Mouse (Mus musculus): Measurements from ENCODE around the gene Sbf2.
A peak's percentile ranks its signal among the peaks of the same experiment; 100 is the strongest.
"Not testable (repeated sequence)": the region's sequence is repeated elsewhere in the genome, so short reads cannot be mapped to it uniquely, and the experiment has no call there.

Gene Sbf2

GRCm38 (mm10) chr7:110614133-110615063 lies at the start of gene Sbf2:
TSS of gene Sbf2 (minus strand) at chr7:110614922.
- DNase-seq = peak; percentile 85

DNA sequence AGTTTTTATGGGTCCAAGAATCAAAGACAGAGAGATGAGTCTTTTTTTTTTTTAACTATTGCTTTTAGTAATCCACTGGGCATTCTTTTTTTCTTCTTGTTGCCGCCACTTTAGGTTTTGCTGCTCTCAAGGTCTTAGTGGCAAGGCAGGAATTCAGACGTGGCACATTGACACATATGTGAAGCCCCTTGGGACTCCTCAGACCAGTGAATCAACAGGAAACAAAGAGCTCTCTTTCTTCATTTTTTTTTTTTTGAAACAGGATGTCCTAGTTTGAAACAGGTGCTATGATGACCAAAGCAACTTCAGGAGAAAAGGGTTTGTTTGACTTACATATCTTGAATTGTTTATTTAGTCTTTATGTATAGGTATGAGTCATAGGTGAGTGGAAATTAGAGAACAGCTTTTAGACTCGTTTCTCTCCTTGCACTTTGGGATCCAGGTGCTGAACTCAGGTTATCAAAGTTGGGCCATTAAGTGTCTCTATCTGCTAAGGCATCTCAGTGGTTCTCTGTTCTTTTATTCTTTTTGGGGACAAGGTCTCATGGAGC lies 43.7 kb upstream of the Sbf2 start:
- DNase-seq = no peak

DNA sequence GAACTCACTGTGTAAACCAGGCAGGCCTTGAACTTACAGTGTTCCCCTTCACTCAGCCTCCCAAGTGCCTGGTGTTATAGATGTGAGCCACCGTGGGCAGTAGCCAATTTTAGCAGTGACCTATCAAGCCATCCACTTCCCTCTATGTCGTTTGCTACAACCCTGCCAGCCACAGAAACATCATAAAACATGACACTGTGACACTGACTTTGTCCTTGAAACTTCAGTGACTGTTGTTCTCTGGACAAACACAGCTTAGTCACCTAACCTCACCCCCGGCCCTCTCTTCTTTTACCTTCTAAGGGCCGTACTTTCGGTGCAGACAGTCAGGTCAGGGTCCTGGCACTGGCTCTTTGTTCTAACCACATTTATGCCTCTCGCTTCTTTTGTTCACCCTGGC lies 41.2 kb upstream of the Sbf2 start:
- DNase-seq = no peak

DNA sequence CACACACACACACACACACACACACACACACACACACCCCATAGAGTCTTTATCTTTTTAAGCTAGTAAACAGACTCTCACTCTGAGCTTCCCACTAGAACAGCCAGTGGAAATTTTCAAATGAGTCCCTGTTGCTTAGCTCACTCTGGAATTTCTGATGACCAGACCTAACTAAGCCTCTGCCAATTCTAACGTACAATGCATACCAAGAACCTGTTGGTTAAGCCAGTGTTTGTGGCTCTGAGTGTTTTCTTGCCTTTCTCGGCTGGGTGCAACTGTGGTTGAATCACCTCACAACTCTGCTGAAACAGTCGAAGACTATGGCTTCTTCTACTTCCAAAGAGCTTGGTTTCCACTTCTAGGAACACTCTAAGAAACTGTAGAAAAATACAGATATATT lies 40.5 kb upstream of the Sbf2 start:
- DNase-seq = no peak

GRCm38 (mm10) chr7:110651091-110651490 lies 36.4 kb upstream of the Sbf2 start:
- DNase-seq = no peak

DNA sequence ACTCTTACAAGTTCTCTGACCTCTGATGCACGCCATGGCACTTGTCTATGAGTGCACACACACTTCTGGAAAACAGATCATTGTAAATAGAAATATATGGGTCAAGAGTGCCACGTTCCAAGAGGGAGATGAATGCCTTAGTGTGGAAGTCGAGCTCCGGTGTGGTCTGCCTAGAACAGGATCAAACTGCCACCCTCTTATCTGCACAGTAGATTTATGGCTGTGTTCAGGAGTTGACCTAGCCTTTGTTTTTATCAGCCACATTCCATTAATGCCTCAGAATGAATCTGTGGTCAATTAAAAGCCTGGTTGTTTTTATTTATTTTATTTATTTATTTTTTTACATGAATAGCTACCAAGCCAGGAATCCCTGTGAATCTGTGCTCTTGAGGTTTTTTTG lies 35.8 kb upstream of the Sbf2 start:
- no peak for DNase-seq

DNA sequence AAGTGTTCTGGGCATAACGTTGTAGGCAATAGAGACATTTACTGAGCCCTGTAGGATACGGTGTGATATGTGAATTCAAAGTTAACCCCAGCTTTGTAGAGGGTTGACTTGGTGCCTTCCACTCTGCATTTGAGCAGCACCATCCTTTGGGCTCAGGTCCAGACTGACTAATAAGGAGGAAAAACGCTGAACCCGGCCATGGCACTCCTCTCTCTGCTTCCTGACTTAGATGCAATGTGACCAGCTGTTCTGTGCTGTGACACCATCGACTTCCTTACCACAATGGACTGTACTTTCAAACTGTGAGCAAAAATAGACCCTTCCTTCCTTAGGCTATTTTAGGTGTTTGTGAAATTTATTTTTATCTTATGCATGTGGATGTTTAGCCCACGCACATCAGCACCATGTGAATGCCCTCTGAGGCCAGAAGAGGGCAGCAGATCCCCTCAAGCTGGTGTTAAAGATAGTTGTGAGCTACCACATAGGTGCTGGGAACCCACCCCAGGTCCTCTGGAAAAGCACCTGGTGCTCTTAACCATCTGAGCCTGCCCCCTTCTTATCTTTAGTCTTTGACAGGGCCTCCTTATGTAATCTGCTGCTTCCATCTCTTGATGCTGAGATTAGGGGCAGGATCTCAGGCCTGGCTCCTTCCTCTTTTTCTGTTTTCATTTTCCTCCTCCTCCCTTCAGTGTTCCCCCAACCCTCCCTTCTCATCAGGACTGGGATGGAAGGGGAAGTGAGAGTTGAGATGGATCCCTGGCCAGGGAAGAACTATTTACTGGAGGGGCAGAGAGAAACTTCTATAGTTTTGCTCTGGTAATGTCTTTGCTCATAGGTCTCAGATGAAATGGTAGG lies 34.6 kb upstream of the Sbf2 start:
- DNase-seq = no peak

DNA sequence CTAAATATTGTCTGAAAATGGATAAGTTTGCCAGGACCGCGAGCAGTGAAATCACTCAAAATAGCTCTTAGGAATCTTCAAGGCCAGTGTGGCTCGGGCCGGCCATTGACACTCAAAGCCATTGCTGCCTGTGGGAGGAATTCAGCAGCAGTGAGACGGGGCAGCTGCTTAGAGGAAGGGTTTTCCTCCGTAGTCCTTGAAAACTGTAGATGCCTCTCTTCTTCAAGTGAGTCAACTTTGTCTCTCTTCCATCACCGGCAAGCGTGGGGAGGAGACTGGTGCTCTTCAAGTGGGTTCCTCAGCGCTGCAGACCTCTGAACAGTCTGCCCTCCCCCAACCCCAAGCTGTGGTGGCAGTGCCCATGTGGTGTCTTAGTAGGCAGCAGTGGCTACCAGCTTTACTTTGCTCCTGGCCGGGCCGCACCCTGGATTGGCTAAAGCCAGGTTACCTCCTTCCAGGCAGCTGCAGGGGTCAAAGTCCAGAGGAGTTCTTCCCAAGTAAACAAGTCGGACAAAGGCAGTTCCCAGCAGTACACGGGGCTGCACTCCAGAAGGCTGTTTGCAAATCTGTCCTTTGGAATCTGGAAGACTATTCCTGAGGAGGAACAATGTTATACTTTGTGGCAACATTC lies 33.8 kb upstream of the Sbf2 start:
- no peak for DNase-seq

DNA sequence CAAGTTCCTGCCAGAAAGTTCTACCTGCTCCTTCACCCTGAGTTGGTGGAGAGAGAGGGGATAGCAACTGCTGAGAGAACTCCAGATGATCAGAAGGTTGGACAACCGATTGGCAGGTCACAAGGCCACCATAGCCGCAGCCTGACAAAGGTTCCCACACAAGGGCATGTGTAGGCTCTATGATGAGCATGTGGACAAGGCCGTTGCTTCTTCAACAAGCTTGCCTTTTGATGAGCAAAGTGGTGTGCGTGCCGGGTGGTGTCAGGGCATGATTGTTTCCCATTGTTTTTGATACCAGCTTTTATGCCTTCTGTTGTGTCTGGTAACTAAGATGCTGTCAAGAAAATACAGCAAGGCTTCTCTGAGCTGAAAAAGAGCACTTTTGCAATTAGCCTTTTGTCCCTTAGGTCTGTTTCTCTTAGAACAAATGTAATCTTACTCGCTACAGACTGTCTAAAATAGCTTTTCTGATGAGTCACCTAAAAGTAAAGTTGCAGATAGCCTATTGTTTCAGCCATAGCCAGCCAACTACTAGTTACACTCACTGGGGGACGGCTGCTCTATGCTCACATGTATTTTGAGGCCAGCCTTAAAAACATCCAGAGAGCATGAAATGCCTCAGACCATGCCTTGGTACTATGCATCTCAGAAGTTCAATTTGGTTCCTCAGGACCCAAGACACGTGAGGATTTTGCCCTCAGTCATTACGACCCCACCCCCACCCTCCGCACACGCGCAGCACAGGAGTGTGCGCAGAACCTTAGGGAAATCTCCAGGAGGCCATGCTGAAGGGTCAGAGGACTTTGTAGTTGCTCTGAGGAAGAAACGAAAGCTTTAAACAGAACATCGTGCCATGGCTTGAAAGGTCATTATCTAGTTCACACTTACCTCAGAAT lies 33.1 kb upstream of the Sbf2 start:
- DNase-seq = no peak

GRCm38 (mm10) chr7:110646611-110647407 lies 32.1 kb upstream of the Sbf2 start:
- no peak for DNase-seq

DNA sequence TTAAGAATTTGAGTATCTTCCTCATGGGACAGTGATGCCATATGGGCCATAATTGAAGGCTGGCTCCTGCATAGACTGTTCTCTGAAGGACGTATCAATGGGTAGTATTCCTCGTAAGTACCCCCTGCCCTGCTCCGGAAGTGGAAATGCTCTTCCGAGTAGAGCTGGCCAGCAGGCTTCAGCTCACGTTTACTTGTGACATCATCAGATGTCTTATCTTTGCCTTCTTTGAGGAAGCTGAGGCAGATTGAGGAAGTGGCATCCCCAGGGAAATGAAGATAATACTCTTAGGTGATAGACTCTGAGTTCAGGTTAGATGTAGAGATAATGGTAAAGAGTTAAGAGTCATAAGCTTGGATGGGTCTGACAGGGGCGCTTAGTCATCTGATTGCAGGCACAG lies 31.1 kb upstream of the Sbf2 start:
- no peak for DNase-seq

GRCm38 (mm10) chr7:110645311-110645710 lies 30.6 kb upstream of the Sbf2 start:
- DNase-seq = peak; percentile 82

- DNase-seq = not testable (repeated sequence)
Measured at GRCm38 (mm10) chr7:110639958-110640357, 25.2 kb upstream of the Sbf2 start.

DNA sequence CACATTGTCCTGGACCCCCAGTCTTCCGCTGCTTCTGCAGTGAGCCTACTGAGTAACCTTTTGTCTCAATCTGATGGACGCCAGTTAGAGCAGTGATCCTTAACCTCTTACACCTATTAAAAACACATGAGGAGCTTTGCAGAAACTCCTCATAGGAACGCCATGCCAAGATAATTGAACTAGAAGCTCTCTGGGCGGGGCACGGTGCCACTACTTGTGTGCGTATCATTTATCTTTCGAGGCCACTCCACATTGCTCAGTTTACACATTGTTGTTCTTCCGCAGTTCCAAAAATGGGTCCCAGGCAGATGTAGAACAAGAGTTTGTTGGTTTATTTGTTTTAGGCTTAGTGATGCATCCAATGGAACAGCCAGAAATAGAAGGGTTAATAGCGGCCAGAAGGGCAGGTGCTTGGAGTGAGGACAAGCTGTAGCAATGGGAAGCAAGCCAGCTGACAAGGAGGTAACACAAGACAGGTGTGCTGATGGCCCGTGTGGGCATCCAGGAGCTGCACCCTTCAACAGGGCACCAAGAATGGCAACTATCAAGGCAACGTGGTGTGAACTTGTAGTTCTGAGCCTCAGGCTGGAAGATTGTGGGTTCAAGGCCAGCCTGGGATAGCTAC lies 24.7 kb upstream of the Sbf2 start:
- no peak for DNase-seq

DNA sequence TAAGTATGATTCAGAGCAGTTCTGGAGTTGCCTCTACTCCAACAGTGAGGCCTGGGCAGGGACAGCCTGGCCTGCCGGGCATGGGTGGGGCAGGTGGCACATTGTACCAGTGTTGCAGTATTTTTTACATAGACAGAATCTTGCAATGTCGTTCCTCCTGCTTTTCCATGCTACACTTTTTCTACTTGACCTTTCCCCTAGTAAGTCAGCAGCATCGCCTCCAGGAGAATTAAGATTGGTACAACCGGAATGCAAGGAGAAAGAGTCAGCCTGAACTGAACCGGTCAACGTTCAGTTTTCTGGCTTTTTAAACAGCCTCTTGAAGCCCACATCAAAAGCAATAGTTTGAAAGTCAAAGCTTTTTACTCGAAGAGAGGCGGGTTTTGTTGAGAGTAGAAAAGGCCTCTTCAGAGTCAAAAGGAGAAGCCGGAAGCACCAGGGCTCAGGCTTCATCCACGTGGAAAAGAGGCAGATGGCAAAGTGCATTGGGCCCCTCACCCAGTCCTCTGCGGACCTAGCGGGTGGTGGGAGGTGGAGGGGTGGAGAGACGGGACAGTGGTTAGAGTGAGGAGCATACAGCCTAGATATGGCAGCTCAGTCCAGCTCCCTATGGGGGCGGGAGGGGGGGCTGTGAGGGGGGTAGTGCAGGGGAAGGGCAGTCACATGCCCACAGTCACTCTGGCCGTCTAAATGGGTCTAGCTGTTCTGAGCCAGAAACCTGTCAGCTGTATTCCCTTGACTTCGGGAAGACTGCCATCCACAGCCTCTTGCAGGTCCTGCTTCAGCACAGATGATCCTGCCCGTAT lies 23.8 kb upstream of the Sbf2 start:
- no peak for DNase-seq

- DNase-seq = no peak
Measured at GRCm38 (mm10) chr7:110636559-110636958, 21.8 kb upstream of the Sbf2 start.

DNA sequence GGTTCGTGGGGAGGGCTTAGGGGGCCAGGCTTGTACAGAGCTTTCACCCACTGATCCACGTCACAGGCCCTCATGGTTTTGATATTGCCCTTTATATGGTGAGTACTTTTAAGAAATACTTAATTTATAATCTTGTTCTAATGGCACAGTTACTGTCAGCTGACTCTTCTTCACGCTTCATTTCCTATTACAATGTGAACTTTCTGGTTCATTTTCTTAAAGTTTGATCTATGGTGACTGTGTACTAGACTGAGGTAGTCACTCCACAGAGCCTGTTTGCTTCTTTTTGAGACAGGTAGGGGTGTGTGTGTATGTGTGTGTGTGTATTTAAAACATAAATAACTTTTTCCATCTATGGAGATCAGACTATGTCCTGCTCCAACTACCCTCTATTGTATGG lies 21.2 kb upstream of the Sbf2 start:
- DNase-seq = no peak

DNA sequence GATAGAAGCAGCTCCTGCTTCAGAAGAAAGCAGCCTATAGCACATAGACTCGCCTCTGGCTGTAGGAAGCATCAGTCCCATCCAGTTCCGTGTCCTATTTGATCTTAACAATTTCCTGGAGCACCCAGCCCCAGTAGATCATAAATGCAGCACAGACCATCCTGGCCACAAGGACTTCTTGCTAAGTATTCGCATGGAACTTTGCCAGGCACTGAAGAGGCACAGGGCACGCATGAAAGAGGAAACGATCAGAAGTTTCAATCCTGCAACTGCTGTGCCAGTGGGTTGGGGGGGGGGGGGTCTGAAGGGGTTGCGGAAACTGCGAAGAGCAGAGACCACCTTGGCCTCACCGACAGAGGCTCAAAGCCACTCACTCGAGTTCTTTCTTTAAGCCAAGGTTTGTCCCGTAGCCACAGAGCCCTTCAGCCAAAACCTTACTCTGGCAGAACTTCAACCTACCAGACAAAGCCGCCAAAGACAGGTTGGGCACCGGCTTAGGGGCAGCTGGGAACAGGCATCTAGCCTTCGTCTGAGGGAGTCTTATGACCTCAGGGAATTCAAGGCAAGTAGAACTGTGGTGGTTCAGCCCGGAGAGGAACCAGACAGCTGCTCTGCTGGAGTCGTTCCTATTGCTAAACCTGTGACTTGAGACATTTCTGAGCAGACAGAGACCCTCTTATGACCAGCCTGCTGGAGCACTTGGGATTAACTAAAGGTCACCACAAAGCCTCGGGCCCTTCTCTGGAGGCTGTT lies 16.6 kb upstream of the Sbf2 start:
- DNase-seq = no peak

Measured in lung, postnatal 14 days (tissue).